Comparison of ENCODE assay signal across 25 mouse cellular contexts in the genomic region with DNA sequence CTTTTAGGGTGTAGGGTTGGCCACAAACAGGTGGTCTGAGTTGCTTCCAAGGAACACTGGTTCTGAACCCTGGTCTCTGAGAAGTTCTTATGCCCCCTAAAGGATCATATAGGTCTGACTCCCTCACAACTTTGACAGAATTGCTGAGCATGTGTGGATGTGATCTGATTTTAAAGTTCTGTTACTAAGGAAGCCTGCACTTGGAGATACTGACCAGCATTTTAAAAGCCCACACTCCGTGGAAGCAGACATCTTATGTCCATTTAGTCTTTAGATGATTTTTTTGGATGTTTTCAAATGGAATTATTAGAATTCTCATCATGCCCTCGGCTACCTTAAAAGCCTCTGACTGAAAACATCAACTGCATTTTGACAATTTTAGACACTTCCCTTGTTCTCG. TPM values are rescaled to one million over a fixed set of nuclear protein-coding genes. Genes with fewer than 3 reads are reported as not detected.
"Had no signal": no experiment of that assay in that cellular context is flagged by ENCODE, and none has a peak within 500 bp of the region (broad histone marks: within the 10 kb centered on the region; RNA-seq: fewer than 3 reads in every experiment).

No protein-coding gene starts in this region.

- DNase-seq: gastrocnemius, postnatal 14 days; gastrocnemius, postnatal 36 days; heart, adult 18-20 months; heart, postnatal 14 days; heart, postnatal 36 days; kidney, adult 18-20 months; kidney, adult 8-10 months; kidney, postnatal 10 days; kidney, postnatal 25 days; kidney, postnatal 4 days; layer of hippocampus, adult 9-11 months; layer of hippocampus, postnatal 36 days; left cerebral cortex, postnatal 4 days had no signal

- H3K9ac ChIP-seq: heart, embryonic 13.5 days; heart, embryonic 15.5 days; hindbrain, embryonic 12.5 days; hindbrain, embryonic 14.5 days; intestine, embryonic 15.5 days; limb, embryonic 13.5 days; limb, embryonic 15.5 days; liver, embryonic 12.5 days had no signal

- ATAC-seq: hindbrain, embryonic 16.5 days; inflammation-experienced regulatory T-cells, adult 6 months; liver, embryonic 12.5 days had no signal

- H3K36me3 ChIP-seq: heart, embryonic 13.5 days; heart, embryonic 15.5 days; hindbrain, embryonic 12.5 days; intestine, embryonic 15.5 days; limb, embryonic 13.5 days; limb, embryonic 15.5 days; liver, embryonic 12.5 days had no signal

- H3K4me3 ChIP-seq: heart, embryonic 13.5 days; heart, embryonic 15.5 days; hindbrain, embryonic 12.5 days; intestine, embryonic 15.5 days; limb, embryonic 13.5 days; limb, embryonic 15.5 days; liver, embryonic 12.5 days had no signal

- H3K27ac ChIP-seq: heart, embryonic 13.5 days; heart, embryonic 15.5 days; hindbrain, embryonic 12.5 days; hindbrain, embryonic 14.5 days; intestine, embryonic 15.5 days; limb, embryonic 13.5 days; limb, embryonic 15.5 days; liver, embryonic 12.5 days had no signal

- H3K4me2 ChIP-seq: heart, embryonic 11.5 days; heart, embryonic 13.5 days; heart, embryonic 15.5 days; hindbrain, embryonic 12.5 days; hindbrain, embryonic 14.5 days; intestine, embryonic 15.5 days; limb, embryonic 13.5 days; limb, embryonic 15.5 days; liver, embryonic 12.5 days had no signal

- H3K4me1 ChIP-seq: liver, embryonic 12.5 days had no signal

- H3K9me3 ChIP-seq: heart, embryonic 13.5 days; heart, embryonic 15.5 days; hindbrain, embryonic 12.5 days; intestine, embryonic 15.5 days; limb, embryonic 13.5 days; limb, embryonic 15.5 days; liver, embryonic 12.5 days had no signal

RNA-seq across cellular contexts. Expression of a gene that starts 6.6 kb away (rescaled TPM):
- polyA plus RNA-seq: limb, embryonic 11.5 days; liver, embryonic 12.5 days had no signal
